Mouse (Mus musculus): Measurements from ENCODE around the gene Gpr33. TPM values are rescaled to one million over a fixed set of nuclear protein-coding genes. Genes with fewer than 3 reads are reported as not detected.

Gene Gpr33
- not detected in 2 replicates for polyA plus RNA-seq (2012; rRNA removed)

GRCm38 (mm10) chr12:52027963-52028362 lies at the start of gene Gpr33:
Gene Gpr33 (minus strand): TSS chr12:52028063.

GRCm38 (mm10) chr12:52005877-52006632 lies 21.8 kb downstream of the Gpr33 start, which contains the start of gene Dtd2:
Gene Dtd2 (minus strand): TSS chr12:52006501.

Other genes with a start within 250 kb of the Gpr33 start
- 20.6 and 24.6 TPM in 2 replicates for gene Hectd1, start 198.5 kb downstream of the Gpr33 start, polyA plus RNA-seq (2012; rRNA removed)
- 7.4 and 9.5 TPM in 2 replicates for gene Heatr5a, start 56.7 kb downstream of the Gpr33 start, polyA plus RNA-seq (2012; rRNA removed)
- gene Dtd2, start 21.6 kb downstream of the Gpr33 start, polyA plus RNA-seq (2012; rRNA removed), result 8.9 and 11.5 TPM in 2 replicates
- 2.1 TPM in 2 replicates for gene Nubpl, start 69.7 kb upstream of the Gpr33 start, polyA plus RNA-seq (2012; rRNA removed)

Data from liver, embryonic 14 days (tissue).